25 mouse cellular contexts compared by ENCODE assay signal in the genomic region with DNA sequence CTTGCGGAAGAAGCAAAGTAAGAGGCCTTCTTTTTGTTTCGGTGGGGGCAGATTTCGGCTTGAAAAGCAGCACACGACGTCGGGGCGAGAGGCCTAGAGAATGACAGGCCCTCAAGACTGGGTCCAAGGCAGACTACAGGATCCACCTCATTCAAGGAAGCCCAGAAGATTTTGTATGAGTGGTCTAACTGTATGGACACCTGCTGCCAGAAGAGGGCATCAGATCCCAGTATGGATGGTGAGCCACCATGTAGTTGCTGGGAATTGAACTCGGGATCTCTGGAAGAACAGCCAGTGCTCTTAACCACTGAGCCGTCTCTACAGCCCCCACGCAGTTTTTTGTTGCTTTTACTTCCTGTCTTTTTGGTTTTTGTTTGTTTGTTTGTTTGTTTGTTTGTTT. TPM values are rescaled to one million over a fixed set of nuclear protein-coding genes. Genes with fewer than 3 reads are reported as not detected.
"Had no signal": no experiment of that assay in that cellular context is flagged by ENCODE, and none has a peak within 500 bp of the region (broad histone marks: within the 10 kb centered on the region; RNA-seq: fewer than 3 reads in every experiment).

No protein-coding gene starts in this region.

- DNase-seq: kidney, adult 2 months; kidney, postnatal 25 days; layer of hippocampus, adult 9-11 months; lung, adult 18-20 months; lung, postnatal 10 days; lung, postnatal 36 days; right cerebral cortex, adult 18-20 months; right cerebral cortex, postnatal 14 days; thymus, adult 2 months; thymus, postnatal 14 days; thymus, postnatal 4 days had no signal

- H3K4me1 ChIP-seq: liver, embryonic 15.5 days; lung, embryonic 15.5 days; midbrain, embryonic 12.5 days; midbrain, embryonic 15.5 days; neural tube, embryonic 12.5 days; neural tube, embryonic 15.5 days had no signal

- ATAC-seq: intestine, embryonic 16.5 days; midbrain, embryonic 15.5 days had no signal

- H3K9ac ChIP-seq: liver, embryonic 15.5 days; lung, embryonic 15.5 days; midbrain, embryonic 12.5 days; midbrain, embryonic 15.5 days; neural tube, embryonic 12.5 days; neural tube, embryonic 15.5 days had no signal

- H3K4me3 ChIP-seq: layer of hippocampus, adult 2 months; left cerebral cortex, adult 2 months; liver, embryonic 15.5 days; lung, embryonic 15.5 days; megakaryocyte, embryonic 14.5 days; midbrain, embryonic 12.5 days; midbrain, embryonic 15.5 days; neural tube, embryonic 12.5 days; neural tube, embryonic 15.5 days had no signal

- H3K9me3 ChIP-seq: liver, embryonic 15.5 days; lung, embryonic 15.5 days; megakaryocyte, embryonic 14.5 days; midbrain, embryonic 12.5 days; midbrain, embryonic 15.5 days; neural tube, embryonic 12.5 days; neural tube, embryonic 15.5 days had no signal

- H3K27ac ChIP-seq: kidney, postnatal 0 days; layer of hippocampus, adult 2 months; left cerebral cortex, adult 2 months; liver, embryonic 15.5 days; lung, embryonic 15.5 days; midbrain, embryonic 12.5 days; midbrain, embryonic 15.5 days; neural tube, embryonic 12.5 days; neural tube, embryonic 15.5 days had no signal

- H3K27me3 ChIP-seq: liver, embryonic 15.5 days; lung, embryonic 15.5 days; midbrain, embryonic 15.5 days; neural tube, embryonic 12.5 days; neural tube, embryonic 15.5 days had no signal

- H3K36me3 ChIP-seq: liver, embryonic 15.5 days; lung, embryonic 15.5 days; midbrain, embryonic 12.5 days; midbrain, embryonic 15.5 days; neural tube, embryonic 12.5 days; neural tube, embryonic 15.5 days had no signal

- H3K4me2 ChIP-seq: liver, embryonic 11.5 days; liver, embryonic 15.5 days; lung, embryonic 15.5 days; midbrain, embryonic 12.5 days; midbrain, embryonic 15.5 days; neural tube, embryonic 12.5 days; neural tube, embryonic 15.5 days had no signal

RNA-seq across cellular contexts. Expression of gene Npc1l1, which starts 7.8 kb away (rescaled TPM):
- polyA plus RNA-seq: limb, embryonic 11.5 days; midbrain, embryonic 12.5 days; neural tube, embryonic 12.5 days had no signal

RNA-seq across cellular contexts. Expression of gene A730071L15Rik, which starts 22.4 kb away (rescaled TPM):
- total RNA-seq: left cerebral cortex, postnatal 10 days had no signal
